Mouse (Mus musculus): ENCODE data around the gene Ctf2. TPM values are rescaled to one million over a fixed set of nuclear protein-coding genes. Genes with fewer than 3 reads are reported as not detected.
A peak's percentile ranks its signal among the peaks of the same experiment; 100 is the strongest.

The Ctf2 gene
- total RNA-seq, 2 experiments from 2014 or later: not detected

GRCm38 (mm10) chr7:127763642-127764041 lies 31.7 kb upstream of the Ctf2 start:
- no peak for ATAC-seq (replicated peaks; ENCODE audit: low FRiP score, poor library complexity, severe bottlenecking)

GRCm38 (mm10) chr7:127761026-127761425 lies 29.1 kb upstream of the Ctf2 start:
- ATAC-seq (replicated peaks; ENCODE audit: low FRiP score, poor library complexity, severe bottlenecking): peak; percentile 94

DNA sequence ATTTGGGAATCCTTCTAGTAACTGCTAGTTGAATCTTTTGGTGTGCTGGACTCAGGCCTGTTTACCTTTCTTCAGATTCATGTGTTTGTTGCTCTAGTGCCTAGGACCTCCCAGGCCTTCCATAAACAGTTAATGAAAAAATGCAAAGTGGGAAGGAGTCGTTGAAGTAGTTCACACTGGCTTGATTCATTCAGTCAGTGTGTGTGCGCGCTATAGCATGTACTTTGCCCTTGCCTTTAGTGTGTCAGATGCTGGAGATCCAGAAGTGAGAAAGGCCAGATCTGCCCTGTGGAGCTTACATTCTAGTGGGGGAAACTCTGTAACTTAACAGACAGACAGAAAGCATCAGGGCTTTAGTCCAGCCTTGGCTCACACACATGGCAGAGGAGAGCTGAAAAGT lies 28.5 kb upstream of the Ctf2 start:
- ATAC-seq (replicated peaks; ENCODE audit: low FRiP score, poor library complexity, severe bottlenecking): no peak

DNA sequence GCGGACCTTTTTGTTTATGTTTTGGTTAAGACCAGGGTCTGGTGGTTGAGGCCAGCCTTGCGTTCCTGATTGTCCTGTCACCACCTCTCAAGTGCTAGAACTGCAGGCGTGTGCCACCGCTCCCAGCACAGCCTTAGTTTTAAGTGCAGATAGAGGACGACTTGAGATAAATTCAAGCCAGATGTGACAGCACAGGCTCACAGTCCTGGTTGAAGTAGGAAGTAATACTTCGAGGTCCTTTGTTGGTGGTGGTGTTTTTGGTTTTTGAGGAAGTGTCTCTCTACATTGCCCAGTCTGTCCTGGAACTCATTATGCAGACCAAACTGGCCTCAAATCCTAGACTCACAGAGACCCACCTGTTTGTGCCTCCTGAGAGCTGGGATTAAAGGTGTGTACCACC lies 27.8 kb upstream of the Ctf2 start:
- ATAC-seq (replicated peaks; ENCODE audit: low FRiP score, poor library complexity, severe bottlenecking): no peak

DNA sequence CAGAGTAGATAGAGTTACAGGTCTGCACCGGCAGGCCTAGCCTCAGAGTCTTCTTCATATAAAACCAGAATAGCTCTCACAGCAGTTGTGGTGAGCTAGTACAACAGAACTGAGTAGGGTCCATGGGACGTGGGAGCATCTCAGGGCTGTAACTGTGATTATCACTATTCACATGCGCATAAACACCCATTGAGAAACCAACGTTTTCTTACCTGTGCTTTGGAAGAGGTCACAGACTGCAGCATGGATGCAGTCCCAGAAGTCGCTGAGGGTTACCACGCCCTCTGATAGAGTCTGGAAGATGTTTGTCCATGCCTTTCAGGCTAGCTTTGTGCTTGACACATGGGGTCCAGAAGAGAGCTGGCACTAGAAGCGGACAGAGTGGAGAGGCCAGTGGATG lies 21.8 kb upstream of the Ctf2 start:
- no peak for ATAC-seq (replicated peaks; ENCODE audit: low FRiP score, poor library complexity, severe bottlenecking)

DNA sequence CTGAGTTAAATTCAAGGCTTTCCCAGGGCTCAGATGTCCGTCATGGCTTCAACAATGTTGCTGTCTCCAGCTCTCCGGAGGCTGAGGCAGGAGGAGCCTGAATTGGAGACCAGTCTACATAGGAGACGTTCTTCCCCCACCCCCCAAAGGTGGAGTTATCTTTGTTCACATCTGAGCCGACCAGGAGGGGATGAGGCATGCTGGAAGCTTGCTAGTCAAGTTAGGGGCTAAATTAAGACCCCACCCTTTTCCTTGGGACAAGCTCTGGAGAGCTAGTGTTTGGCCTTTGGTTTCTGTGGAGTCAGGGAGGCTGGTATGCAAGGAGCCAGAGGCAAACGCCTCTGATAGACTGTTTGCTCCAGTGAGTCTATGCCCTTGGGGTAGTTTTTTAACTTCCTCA lies 21.2 kb upstream of the Ctf2 start:
- no peak for ATAC-seq (replicated peaks; ENCODE audit: low FRiP score, poor library complexity, severe bottlenecking)

DNA sequence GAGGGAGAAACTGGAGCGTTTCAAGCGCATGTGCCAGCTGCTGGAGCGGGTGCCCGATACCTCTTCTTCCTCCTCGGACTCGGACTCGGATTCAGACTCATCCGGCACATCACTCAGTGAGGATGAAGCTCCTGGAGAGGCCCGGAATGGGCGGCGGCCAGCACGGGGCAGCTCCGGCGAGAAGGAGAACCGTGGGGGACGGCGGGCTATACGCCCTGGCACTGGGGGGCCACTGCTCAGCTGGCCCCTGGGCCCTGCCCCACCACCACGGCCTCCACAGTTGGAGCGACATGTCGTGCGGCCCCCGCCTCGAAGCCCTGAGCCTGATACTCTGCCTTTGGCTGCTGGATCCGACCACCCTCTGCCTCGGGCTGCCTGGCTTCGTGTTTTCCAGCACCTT lies 20.1 kb upstream of the Ctf2 start:
- no peak for ATAC-seq (replicated peaks; ENCODE audit: low FRiP score, poor library complexity, severe bottlenecking)

DNA sequence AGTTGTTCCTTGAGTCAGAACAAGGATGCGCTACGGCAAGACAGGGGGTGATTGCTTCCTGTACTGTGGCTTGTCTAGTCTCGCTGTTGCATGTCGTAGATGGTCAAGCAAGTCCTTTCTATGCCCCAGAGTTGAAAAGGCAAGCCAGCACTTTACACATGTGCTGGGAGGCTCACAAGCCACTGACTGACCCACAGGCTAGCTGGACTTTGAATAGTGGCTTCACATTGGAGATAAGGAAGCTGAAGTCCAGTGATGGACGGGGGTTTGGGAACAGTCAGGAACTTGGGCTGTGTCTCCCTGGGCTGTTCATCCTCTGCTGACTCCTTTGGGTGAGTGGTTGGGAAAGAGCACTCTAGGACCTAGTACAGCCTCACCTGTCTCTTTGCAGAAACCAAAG lies 19.7 kb upstream of the Ctf2 start:
- ATAC-seq (replicated peaks; ENCODE audit: low FRiP score, poor library complexity, severe bottlenecking): no peak

DNA sequence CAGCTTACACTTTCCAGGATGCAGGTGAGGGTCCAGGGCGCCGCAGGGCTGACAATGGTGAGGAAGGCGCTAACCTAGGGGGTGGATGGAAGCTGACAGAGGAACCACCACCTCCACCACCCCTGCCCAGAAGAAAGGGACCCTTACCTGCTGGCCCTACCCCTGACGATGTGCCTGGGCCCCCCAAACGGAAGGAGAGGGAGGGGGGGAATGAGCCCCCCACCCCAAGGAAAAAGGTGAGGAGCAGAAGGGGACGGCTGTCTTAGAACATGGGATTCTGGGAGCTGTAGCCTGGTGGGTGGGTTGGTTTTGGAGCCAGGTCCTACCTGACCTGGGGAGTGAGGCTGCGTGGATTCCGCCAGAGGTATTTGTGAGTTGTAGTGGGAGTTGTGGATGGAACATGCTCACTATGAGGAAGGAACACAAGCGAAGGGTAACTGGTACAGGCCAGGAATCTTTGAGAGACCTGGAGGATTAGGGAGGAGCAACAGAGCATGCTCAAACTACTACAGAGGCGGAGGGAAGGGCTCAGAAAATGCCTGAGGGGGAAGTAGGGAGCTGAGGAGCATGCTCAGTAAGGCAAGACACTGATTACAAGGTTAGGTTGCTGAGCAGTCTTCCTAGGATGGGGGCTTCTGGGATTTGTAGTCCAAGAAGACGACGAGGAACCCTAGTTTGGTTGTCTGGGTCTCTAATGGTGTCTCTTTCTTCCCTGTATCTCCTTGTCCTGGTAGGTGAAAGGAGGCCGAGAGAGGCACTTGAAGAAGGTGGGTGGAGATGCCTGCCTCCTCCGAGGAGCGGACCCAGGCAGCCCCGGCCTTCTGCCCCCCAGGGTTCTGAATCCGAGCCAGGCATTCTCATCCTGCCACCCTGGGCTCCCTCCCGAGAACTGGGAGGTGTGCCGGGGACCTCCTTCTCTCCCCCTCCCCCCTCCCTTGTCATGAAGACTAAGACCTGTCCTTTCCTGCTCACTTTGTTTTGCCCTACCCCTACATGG lies 18.5 kb upstream of the Ctf2 start:
- no peak for ATAC-seq (replicated peaks; ENCODE audit: low FRiP score, poor library complexity, severe bottlenecking)

DNA sequence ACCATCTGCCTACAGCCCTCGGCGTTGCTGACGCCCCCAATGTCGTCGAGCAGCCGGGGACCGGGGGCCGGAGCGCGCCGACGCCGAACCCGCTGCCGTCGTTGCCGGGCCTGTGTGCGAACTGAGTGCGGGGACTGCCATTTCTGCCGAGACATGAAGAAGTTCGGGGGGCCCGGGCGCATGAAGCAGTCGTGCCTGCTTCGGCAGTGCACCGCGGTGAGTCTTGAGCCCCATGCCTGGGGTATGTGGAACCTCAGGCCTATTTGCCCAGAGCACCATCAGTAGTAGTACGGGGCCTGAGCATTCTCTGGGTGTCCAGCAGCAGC lies 16.2 kb upstream of the Ctf2 start:
- no peak for ATAC-seq (replicated peaks; ENCODE audit: low FRiP score, poor library complexity, severe bottlenecking)

DNA sequence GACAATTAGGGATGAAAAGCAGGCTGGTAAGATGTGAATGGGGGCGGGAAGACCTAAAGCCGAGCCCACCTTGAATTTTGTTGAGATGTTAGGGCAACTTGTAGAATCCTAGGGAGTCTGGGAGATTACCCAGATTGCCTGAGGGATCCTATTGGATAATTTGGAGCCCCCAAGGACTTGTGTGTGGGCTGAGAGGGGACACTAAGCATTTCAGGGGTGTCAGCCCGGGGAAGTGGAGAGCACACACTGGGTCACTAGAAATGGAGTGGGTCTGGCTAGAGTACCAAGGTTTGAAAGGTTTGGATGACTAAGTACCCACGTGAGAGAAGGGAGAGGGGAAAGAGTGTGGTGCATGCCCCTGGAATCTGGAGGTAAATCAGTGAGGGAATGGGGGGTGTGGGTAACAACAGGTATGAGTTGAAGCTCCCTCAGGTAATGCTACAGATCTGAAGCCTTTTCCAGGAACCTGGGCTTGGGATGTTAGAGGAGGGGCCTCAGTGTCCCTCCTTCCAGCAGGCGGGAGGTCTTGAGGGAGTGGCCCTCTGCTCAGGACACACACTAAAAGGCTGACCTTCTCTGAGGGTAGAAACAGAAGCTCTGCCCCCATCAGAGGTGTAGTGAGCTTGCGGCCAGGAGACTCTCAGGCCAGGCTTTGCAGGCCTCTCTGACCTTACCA lies 15.7 kb upstream of the Ctf2 start:
- ATAC-seq (replicated peaks; ENCODE audit: low FRiP score, poor library complexity, severe bottlenecking): no peak

GRCm38 (mm10) chr7:127746494-127747491 lies 14.8 kb upstream of the Ctf2 start:
- ATAC-seq (replicated peaks; ENCODE audit: low FRiP score, poor library complexity, severe bottlenecking): no peak

DNA sequence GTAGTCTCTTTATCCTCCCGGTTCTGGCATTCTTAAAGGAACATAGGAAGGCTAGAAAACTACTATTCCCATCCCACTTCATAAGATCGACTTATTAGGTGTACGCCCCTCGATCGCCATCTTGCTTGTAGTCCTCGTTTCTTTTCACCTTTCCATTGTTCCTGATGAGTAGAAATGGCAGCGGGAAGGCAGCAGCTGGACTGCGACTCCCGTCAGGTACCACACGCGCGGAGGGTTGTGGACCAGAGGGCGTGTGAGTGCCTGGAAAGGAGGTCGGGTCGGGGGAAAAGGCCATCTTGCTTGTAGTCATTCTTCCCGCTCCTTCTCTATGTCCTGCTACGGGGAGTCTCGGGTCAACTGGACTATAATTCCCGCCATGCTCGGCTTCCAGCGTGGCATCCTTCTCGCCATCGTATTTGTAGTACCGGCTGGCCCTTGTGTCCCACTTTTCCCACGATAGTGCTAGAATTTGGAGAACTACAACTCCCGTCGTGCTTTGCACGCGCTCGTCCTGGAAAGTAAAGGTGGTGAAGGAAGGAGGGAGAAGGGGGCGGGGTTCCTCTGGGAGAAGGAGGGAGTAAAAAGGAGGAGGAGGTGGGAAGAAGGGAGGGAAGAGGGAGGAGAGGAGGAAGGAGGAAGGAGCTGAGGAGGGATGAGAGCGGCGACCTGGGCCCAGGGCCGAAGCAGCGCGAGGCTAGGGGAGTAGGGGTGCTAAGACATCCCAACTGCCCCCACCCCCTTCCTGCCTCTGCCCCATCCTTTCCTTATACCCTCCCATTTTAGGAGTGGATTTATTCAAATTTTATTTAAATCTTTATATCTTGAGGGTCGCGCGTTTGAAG lies 13.9 kb upstream of the Ctf2 start:
- peak; percentile 72 for ATAC-seq (replicated peaks; ENCODE audit: low FRiP score, poor library complexity, severe bottlenecking)

- peak; percentile 78 for ATAC-seq (replicated peaks; ENCODE audit: low FRiP score, poor library complexity, severe bottlenecking)
Measured at GRCm38 (mm10) chr7:127745251-127745651, 13.3 kb upstream of the Ctf2 start.

DNA sequence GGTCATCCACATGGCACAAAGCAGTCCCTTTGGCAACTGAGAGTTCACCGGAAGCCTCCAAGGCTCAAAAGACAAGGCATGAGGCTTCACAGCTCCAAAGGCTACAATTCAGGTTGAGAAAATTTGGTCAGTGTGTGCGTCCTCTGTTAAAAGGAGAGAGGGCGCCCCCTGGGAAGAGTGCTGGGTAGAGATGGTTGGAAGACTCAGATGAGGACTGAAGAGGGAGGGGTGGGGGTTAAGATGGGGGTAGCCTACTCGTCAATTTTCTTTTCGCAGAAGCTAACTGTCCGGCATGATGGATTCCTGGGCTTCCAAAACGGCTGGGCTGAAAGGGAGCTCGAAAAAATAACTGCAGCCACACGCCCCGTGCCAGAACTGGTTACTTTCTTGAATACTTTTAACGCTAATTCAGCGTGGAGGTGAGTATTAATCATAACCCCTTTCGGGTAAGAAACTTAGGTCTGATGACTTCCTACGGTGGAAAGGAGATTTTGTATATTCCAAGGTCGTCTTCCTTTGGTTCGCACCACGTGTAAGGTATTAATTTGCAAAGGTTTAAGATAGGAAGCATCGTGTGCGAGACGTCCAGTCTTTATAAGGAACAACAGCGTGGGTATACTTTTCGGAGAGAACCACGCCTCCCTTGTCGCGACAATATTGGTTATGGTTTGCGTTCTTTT lies 12.5 kb upstream of the Ctf2 start, which contains the start of gene Fbxl19:
TSS of gene Fbxl19 (plus strand) at position 178 of the 680 bp plus-strand sequence.
- no peak for ATAC-seq (replicated peaks; ENCODE audit: low FRiP score, poor library complexity, severe bottlenecking)

DNA sequence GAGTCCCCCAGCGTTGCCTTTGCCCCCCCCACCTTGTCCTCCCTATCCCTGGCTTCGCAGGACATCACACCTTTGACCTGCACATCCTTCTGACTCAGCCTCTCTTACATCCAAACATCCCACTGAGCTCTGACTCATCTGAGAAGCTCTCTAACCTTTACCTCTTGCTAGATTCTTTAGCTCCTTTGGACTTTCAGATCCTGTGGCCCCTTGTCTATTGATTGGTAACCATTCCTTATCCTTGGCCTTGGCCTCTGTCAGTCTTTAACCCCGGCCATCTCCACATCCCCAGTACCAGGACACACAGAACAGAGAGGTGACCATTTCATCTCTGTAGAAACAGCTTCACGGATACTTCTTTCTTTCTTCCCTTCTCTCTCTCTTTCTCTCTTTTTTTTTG lies 1.8 kb downstream of the Ctf2 start:
- ATAC-seq (replicated peaks; ENCODE audit: low FRiP score, poor library complexity, severe bottlenecking): no peak

DNA sequence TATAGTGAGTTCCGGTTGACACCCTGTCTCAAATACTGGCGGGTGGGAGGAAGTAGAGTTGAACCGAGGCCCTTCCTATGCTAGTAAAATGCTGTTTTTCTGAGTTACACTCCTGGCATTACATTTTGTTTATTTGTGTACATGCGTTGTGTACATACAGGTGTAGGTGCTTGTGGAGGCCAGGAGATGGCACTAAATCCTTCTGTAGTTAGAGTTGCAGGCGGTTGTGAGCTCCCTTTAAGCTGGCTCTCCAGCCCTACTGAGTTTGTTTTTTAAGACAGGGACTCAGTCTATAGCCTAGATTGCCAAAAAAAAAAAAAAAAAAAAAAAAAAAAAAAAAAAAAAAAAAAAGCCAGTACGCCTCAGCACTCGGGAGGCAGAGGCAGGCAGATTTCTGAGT lies 4.1 kb downstream of the Ctf2 start:
- no peak for ATAC-seq (replicated peaks; ENCODE audit: low FRiP score, poor library complexity, severe bottlenecking)

GRCm38 (mm10) chr7:127725924-127726323 lies 6.0 kb downstream of the Ctf2 start:
- no peak for ATAC-seq (replicated peaks; ENCODE audit: low FRiP score, poor library complexity, severe bottlenecking)

- ATAC-seq (replicated peaks; ENCODE audit: low FRiP score, poor library complexity, severe bottlenecking): no peak
Measured at GRCm38 (mm10) chr7:127725490-127725889, 6.5 kb downstream of the Ctf2 start.

All from erythroid progenitor cell, adult 5-6 weeks (primary cell).